Mouse (Mus musculus) liver, postnatal 0 days (tissue): Measurements from ENCODE around the gene Uhrf1bp1.

Experiments used
- CTCF ChIP-seq: sonication (generic); IDR thresholded peaks from 2 replicates; pipeline ENCODE4 v1.5.1; 2016; ENCODE audit warnings: antibody characterized with exemption, low read depth
- EP300 ChIP-seq: IDR thresholded peaks from 2 replicates; pipeline ENCODE4 v1.6.1; 2016; ENCODE audit warnings: antibody characterized with exemption, low read depth, mild to moderate bottlenecking

DNA sequence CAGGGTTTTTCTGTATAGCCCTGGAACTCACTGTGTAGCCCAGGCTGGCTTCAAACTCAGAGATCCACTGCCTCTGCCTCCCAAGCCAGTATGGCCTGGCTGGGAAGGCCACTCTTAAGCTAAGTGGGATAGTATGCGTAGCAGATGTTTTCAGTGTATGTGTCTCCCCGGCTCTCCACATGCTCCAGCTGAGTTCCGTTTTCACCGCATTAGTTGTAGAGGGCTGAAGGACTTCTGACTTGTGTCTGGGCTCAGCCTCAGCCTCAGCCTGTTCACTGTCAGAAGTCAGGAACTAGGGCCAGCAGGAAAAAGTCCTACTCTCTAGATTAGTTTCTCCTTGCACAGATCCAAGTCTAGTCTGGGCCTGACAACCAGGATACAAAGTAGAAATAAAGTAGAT, 60.1 kb downstream of the Uhrf1bp1 start:
- TF ChIP-seq CTCF (no peak), EP300 (no peak)
